Mouse (Mus musculus) limb, embryonic 14.5 days (tissue): ENCODE results near the gene Angptl8. TPM values are rescaled to one million over a fixed set of nuclear protein-coding genes. Genes with fewer than 3 reads are reported as not detected.

Source experiments
- ATAC-seq: fragments of 200-750 bp; cut with Nextera tagmentation; 2 replicates; pipeline ENCODE4 v1.8.0; 2017; ENCODE audit warnings: low read depth, moderate number of reproducible peaks, moderate TSS enrichment; ENCODE audit not compliant: low FRiP score
- DNase-seq: peaks from one replicate; pipeline ENCODE4 v3.0.0-alpha.2; 2015; ENCODE audit warnings: low spot score
- H3K27ac ChIP-seq: fragments of 300-500 bp; sonication (generic); replicated peaks from 2 replicates; pipeline ENCODE4 v1.5.1; 2014; ENCODE audit warnings: low read depth, mild to moderate bottlenecking, low read length, moderate library complexity, mixed read lengths
- H3K27me3 ChIP-seq: fragments of 300-500 bp; sonication (generic); 2 replicates; pipeline ENCODE4 v1.6.1; 2014; ENCODE audit warnings: low read length, mixed read lengths; ENCODE audit not compliant: control insufficient read depth, insufficient read depth
- H3K36me3 ChIP-seq: fragments of 300-500 bp; sonication (generic); 2 replicates; pipeline ENCODE4 v1.6.1; 2014; ENCODE audit warnings: mild to moderate bottlenecking, low read length, moderate library complexity, mixed read lengths; ENCODE audit not compliant: control insufficient read depth, insufficient read depth
- H3K4me1 ChIP-seq: fragments of 300-500 bp; sonication (generic); 2 replicates; pipeline ENCODE4 v1.6.1; 2014; ENCODE audit warnings: antibody characterized with exemption, low read length, mixed read lengths; ENCODE audit not compliant: control insufficient read depth, insufficient read depth
- H3K4me2 ChIP-seq: fragments of 300-500 bp; sonication (generic); replicated peaks from 2 replicates; pipeline ENCODE4 v1.6.1; 2014; ENCODE audit warnings: low read depth, mild to moderate bottlenecking, low read length, moderate library complexity; ENCODE audit not compliant: severe bottlenecking
- H3K4me3 ChIP-seq: fragments of 300-500 bp; sonication (generic); replicated peaks from 2 replicates; pipeline ENCODE4 v1.5.1; 2014; ENCODE audit warnings: low read length
- H3K9ac ChIP-seq: fragments of 300-500 bp; sonication (generic); 2 replicates; pipeline ENCODE4 v1.6.1; 2014; ENCODE audit warnings: mild to moderate bottlenecking, low read depth, low read length, moderate library complexity; ENCODE audit not compliant: severe bottlenecking
- H3K9me3 ChIP-seq: fragments of 300-500 bp; sonication (generic); 2 replicates; pipeline ENCODE4 v1.6.1; 2016; ENCODE audit warnings: low read length; ENCODE audit not compliant: control insufficient read depth
- POLR2A ChIP-seq: fragments of 200-500 bp; IDR thresholded peaks from 2 replicates; pipeline ENCODE4 v1.8.0; 2012; ENCODE audit warnings: inconsistent platforms, mild to moderate bottlenecking, moderate library complexity, borderline replicate concordance; ENCODE audit not compliant: insufficient read depth, insufficient read length; ENCODE audit errors: extremely low read depth
- WGBS: fragments of 180-500 bp; shearing (Covaris S2); extraction: QIAGEN DNeasy Blood & Tissue Kit; methylation state at CpG from one replicate; pipeline ENCODE4 v1.1.7; 2014; 5-methylcytosine and 5-hydroxymethylcytosine counted together
- polyA plus RNA-seq, 2 experiments: library from polyadenylated mRNA; depleted of rRNA in 1 of 2; stranded (reverse) in 1 of 2; unstranded in 1 of 2; fragments of >200 nt; fragmentation: Nextera tagmentation in 1 of 2; extraction: Ambion mirVana in 1 of 2; gene quantifications; 2 replicates each; pipeline versions ENCODE4 v1.2.1 to v1.2.3; 2012 to 2014

The Angptl8 gene
- polyA plus RNA-seq, 2 experiments: 0.44 TPM; not detected in 1

GRCm38 (mm10) chr9:21840115-21840787, 4.9 kb downstream of the Angptl8 start:
- Histone ChIP-seq H3K36me3 (peaks cover 75% of the 10 kb centered on the region), H3K9me3 (no peaks in the 10 kb centered on the region), H3K9ac (no peak overlapping the region), H3K4me1 (no peaks in the 10 kb centered on the region), H3K4me2 (no peak overlapping the region), H3K27ac (0 out of 2 replicates have a peak overlapping the region, but pooled peaks have one; percentile 8), H3K27me3 (no peaks in the 10 kb centered on the region), H3K4me3 (no peak overlapping the region)
- TF ChIP-seq POLR2A: no peak
- DNase-seq (peak; percentile 29), ATAC-seq (peak; percentile 21; the same call in 1 of the 2 replicates)
- 55% methylated on average over 8 of the region's 8 CpGs for WGBS

GRCm38 (mm10) chr9:21841340-21841739, 6.0 kb downstream of the Angptl8 start:
- H3K36me3 ChIP-seq: peaks cover 74% of the 10 kb centered on the region
- H3K9ac ChIP-seq: no peak overlapping the region
- H3K9me3 ChIP-seq: no peaks in the 10 kb centered on the region
- WGBS: 94% methylated on average over 6 of the region's 6 CpGs
- no peak overlapping the region for H3K27ac ChIP-seq
- H3K4me2 ChIP-seq: no peak overlapping the region
- H3K4me3 ChIP-seq: no peak overlapping the region
- TF ChIP-seq POLR2A: no peak
- DNase-seq (no peak), ATAC-seq (no peak)
- no peaks in the 10 kb centered on the region for H3K27me3 ChIP-seq
- H3K4me1 ChIP-seq: peaks cover 5% of the 10 kb centered on the region; the same call in 1 of the 2 replicates

GRCm38 (mm10) chr9:21842391-21842790, 7.1 kb downstream of the Angptl8 start:
- 46% methylated on average over 5 of the region's 5 CpGs for WGBS
- Histone ChIP-seq H3K9me3 (no peaks in the 10 kb centered on the region), H3K27me3 (no peaks in the 10 kb centered on the region), H3K27ac (no peak overlapping the region), H3K9ac (no peak overlapping the region), H3K36me3 (peaks cover 64% of the 10 kb centered on the region), H3K4me1 (peaks cover 16% of the 10 kb centered on the region), H3K4me2 (no peak overlapping the region), H3K4me3 (no peak overlapping the region)
- no peak for TF ChIP-seq POLR2A
- ATAC-seq (no peak), DNase-seq (no peak)

GRCm38 (mm10) chr9:21843086-21843485, 7.8 kb downstream of the Angptl8 start:
- Histone ChIP-seq H3K4me2 (no peak overlapping the region), H3K27me3 (no peaks in the 10 kb centered on the region), H3K4me1 (peaks cover 23% of the 10 kb centered on the region), H3K9ac (no peak overlapping the region), H3K9me3 (no peaks in the 10 kb centered on the region), H3K27ac (no peak overlapping the region), H3K4me3 (no peak overlapping the region), H3K36me3 (peaks cover 57% of the 10 kb centered on the region)
- ATAC-seq (no peak), DNase-seq (no peak)
- TF ChIP-seq POLR2A: no peak
- WGBS: 85% methylated on average over 6 of the region's 6 CpGs

- no peak for ATAC-seq
Measured at GRCm38 (mm10) chr9:21845381-21846080, 10.2 kb downstream of the Angptl8 start.

More at GRCm38 (mm10) chr9:21845381-21846080, 10.2 kb downstream of the Angptl8 start:
- TF ChIP-seq POLR2A: no peak
- H3K27ac ChIP-seq: no peak overlapping the region
- no peak overlapping the region for H3K4me3 ChIP-seq
- H3K27me3 ChIP-seq: no peaks in the 10 kb centered on the region
- peaks cover 28% of the 10 kb centered on the region for H3K4me1 ChIP-seq
- no peaks in the 10 kb centered on the region for H3K9me3 ChIP-seq
- no peak overlapping the region for H3K4me2 ChIP-seq
- WGBS: 38% methylated on average over 14 of the region's 14 CpGs
- peaks cover 39% of the 10 kb centered on the region for H3K36me3 ChIP-seq
- DNase-seq: no peak
- no peak overlapping the region for H3K9ac ChIP-seq
